Mouse (Mus musculus) adrenal gland, adult 8-10 months (tissue): ENCODE results near the gene Sephs1. TPM values are rescaled to one million over a fixed set of nuclear protein-coding genes. Genes with fewer than 3 reads are reported as not detected.

Experiments used
- total RNA-seq, 4 experiments: library from RNA; stranded (reverse); gene quantifications; 2 replicates each; pipeline ENCODE4 v1.2.4; 2022

The Sephs1 gene
- total RNA-seq, 4 experiments from 2014 or later = 55.4 to 66.8 (median 59.2) TPM

Other genes with a start within 250 kb of the Sephs1 start
- 10 to 100 TPM; 50.7 to 54.5 (median 51.7) TPM for gene Prpf18, start 229.5 kb upstream of the Sephs1 start, total RNA-seq
- 10 to 100 TPM; 16.0 to 25.8 (median 20.3) TPM for gene Bend7, start 163.7 kb upstream of the Sephs1 start, total RNA-seq
- 100 to 1,000 TPM; 169 to 329 (median 213) TPM for gene Phyh, start 37.5 kb downstream of the Sephs1 start, total RNA-seq
- gene Ucma, start 94.6 kb downstream of the Sephs1 start, total RNA-seq = not detected
- gene Mcm10, start 131.2 kb downstream of the Sephs1 start, total RNA-seq = 1 to 10 TPM; 2.0 to 7.3 (median 5.1) TPM
- 100 to 1,000 TPM in 2 of 4 experiments, 10 to 100 TPM in 2; 75.5 to 187 (median 117) TPM for gene Optn, start 182.5 kb downstream of the Sephs1 start, total RNA-seq